Mouse (Mus musculus): Measurements from ENCODE around the gene Cib1. TPM values are rescaled to one million over a fixed set of nuclear protein-coding genes. Genes with fewer than 3 reads are reported as not detected.

Gene Cib1
- polyA plus RNA-seq, 1 experiment from 2014 or later = 114 TPM

- H3K36me3 ChIP-seq (ENCODE audit: control insufficient read depth, insufficient read depth, low read length) = peaks cover 32% of the 10 kb centered on the region
- 87% methylated on average over 4 of the region's 4 CpGs for WGBS
- no peak overlapping the region for H3K4me3 ChIP-seq (ENCODE audit: low read depth, low read length)
- H3K9me3 ChIP-seq (ENCODE audit: control insufficient read depth, low read length) = no peaks in the 10 kb centered on the region
- no peak overlapping the region for H3K4me2 ChIP-seq
- H3K27me3 ChIP-seq (replicated peaks; ENCODE audit: control insufficient read depth, insufficient read depth, low read length) = no peaks in the 10 kb centered on the region
- no peak overlapping the region for H3K27ac ChIP-seq (ENCODE audit: low read depth, low read length)
- no peak overlapping the region for H3K9ac ChIP-seq (ENCODE audit: low read depth, low read length)
- ATAC-seq (replicated peaks; ENCODE audit: low FRiP score) (no peak), DNase-seq (ENCODE audit: low spot score) (no peak)
- no peaks in the 10 kb centered on the region for H3K4me1 ChIP-seq (replicated peaks; ENCODE audit: control insufficient read depth, insufficient read depth, low read length)
These were observed 11.3 kb downstream of the Cib1 start for GRCm38 (mm10) chr7:80221179-80221750.

GRCm38 (mm10) chr7:80220237-80220797 is 12.3 kb downstream of the Cib1 start:
- no peak for ATAC-seq (replicated peaks; ENCODE audit: low FRiP score)
- no peaks in the 10 kb centered on the region for H3K9me3 ChIP-seq (ENCODE audit: control insufficient read depth, low read length)
- H3K4me2 ChIP-seq = no peak overlapping the region
- H3K9ac ChIP-seq (ENCODE audit: low read depth, low read length) = no peak overlapping the region
- H3K4me1 ChIP-seq (replicated peaks; ENCODE audit: control insufficient read depth, insufficient read depth, low read length) = no peaks in the 10 kb centered on the region
- peaks cover 36% of the 10 kb centered on the region for H3K36me3 ChIP-seq (ENCODE audit: control insufficient read depth, insufficient read depth, low read length)
- no peak overlapping the region for H3K4me3 ChIP-seq (ENCODE audit: low read depth, low read length)
- H3K27ac ChIP-seq (ENCODE audit: low read depth, low read length) = no peak overlapping the region
- 91% methylated on average over 9 of the region's 9 CpGs for WGBS
- no peak for DNase-seq (ENCODE audit: low spot score)
- no peaks in the 10 kb centered on the region for H3K27me3 ChIP-seq (replicated peaks; ENCODE audit: control insufficient read depth, insufficient read depth, low read length)

GRCm38 (mm10) chr7:80218666-80219065 is 13.9 kb downstream of the Cib1 start:
- peaks cover 31% of the 10 kb centered on the region for H3K36me3 ChIP-seq (ENCODE audit: control insufficient read depth, insufficient read depth, low read length)
- H3K27me3 ChIP-seq (replicated peaks; ENCODE audit: control insufficient read depth, insufficient read depth, low read length) = no peaks in the 10 kb centered on the region
- no peak for DNase-seq (ENCODE audit: low spot score)
- H3K4me3 ChIP-seq (ENCODE audit: low read depth, low read length) = no peak overlapping the region
- H3K9ac ChIP-seq (ENCODE audit: low read depth, low read length) = no peak overlapping the region
- no peak for ATAC-seq (replicated peaks; ENCODE audit: low FRiP score)
- H3K4me2 ChIP-seq = no peak overlapping the region
- WGBS = 86% methylated on average over 9 of the region's 9 CpGs
- no peak overlapping the region for H3K27ac ChIP-seq (ENCODE audit: low read depth, low read length)
- no peaks in the 10 kb centered on the region for H3K9me3 ChIP-seq (ENCODE audit: control insufficient read depth, low read length)
- no peaks in the 10 kb centered on the region for H3K4me1 ChIP-seq (replicated peaks; ENCODE audit: control insufficient read depth, insufficient read depth, low read length)

- DNase-seq (ENCODE audit: low spot score) = no peak
- Histone ChIP-seq H3K27me3 (replicated peaks; ENCODE audit: control insufficient read depth, insufficient read depth, low read length) (no peaks in the 10 kb centered on the region), H3K27ac (ENCODE audit: low read depth, low read length) (0 out of 2 replicates have a peak overlapping the region, but pooled peaks have one; percentile 8), H3K4me3 (ENCODE audit: low read depth, low read length) (no peak overlapping the region), H3K4me2 (no peak overlapping the region), H3K9ac (ENCODE audit: low read depth, low read length) (no peak overlapping the region), H3K4me1 (replicated peaks; ENCODE audit: control insufficient read depth, insufficient read depth, low read length) (no peaks in the 10 kb centered on the region; the same call in 1 of the 2 replicates), H3K9me3 (ENCODE audit: control insufficient read depth, low read length) (no peaks in the 10 kb centered on the region), H3K36me3 (ENCODE audit: control insufficient read depth, insufficient read depth, low read length) (peaks cover 33% of the 10 kb centered on the region)
- 86% methylated on average over 8 of the region's 8 CpGs for WGBS
- no peak for ATAC-seq (replicated peaks; ENCODE audit: low FRiP score)
These were observed 16.0 kb downstream of the Cib1 start for GRCm38 (mm10) chr7:80216566-80216965.

- 35% methylated on average over 4 of the region's 4 CpGs for WGBS
- no peaks in the 10 kb centered on the region for H3K27me3 ChIP-seq (replicated peaks; ENCODE audit: control insufficient read depth, insufficient read depth, low read length)
- peak; percentile 67 for ATAC-seq (replicated peaks; ENCODE audit: low FRiP score)
- H3K4me1 ChIP-seq (replicated peaks; ENCODE audit: control insufficient read depth, insufficient read depth, low read length) = peaks cover 7% of the 10 kb centered on the region
- H3K36me3 ChIP-seq (ENCODE audit: control insufficient read depth, insufficient read depth, low read length) = peaks cover 32% of the 10 kb centered on the region
- H3K4me2 ChIP-seq = no peak overlapping the region
- H3K9ac ChIP-seq (ENCODE audit: low read depth, low read length) = no peak overlapping the region
- H3K4me3 ChIP-seq (ENCODE audit: low read depth, low read length) = no peak overlapping the region
- peak; percentile 75 for DNase-seq (ENCODE audit: low spot score)
- H3K9me3 ChIP-seq (ENCODE audit: control insufficient read depth, low read length) = no peaks in the 10 kb centered on the region
- H3K27ac ChIP-seq (ENCODE audit: low read depth, low read length) = no peak overlapping the region
These were observed 17.2 kb downstream of the Cib1 start for GRCm38 (mm10) chr7:80215398-80215797.

- H3K4me2 ChIP-seq = no peak overlapping the region
- peaks cover 16% of the 10 kb centered on the region for H3K4me1 ChIP-seq (replicated peaks; ENCODE audit: control insufficient read depth, insufficient read depth, low read length)
- no peak for DNase-seq (ENCODE audit: low spot score)
- H3K27ac ChIP-seq (ENCODE audit: low read depth, low read length) = no peak overlapping the region
- no peak overlapping the region for H3K9ac ChIP-seq (ENCODE audit: low read depth, low read length)
- WGBS = 84% methylated on average over 8 of the region's 8 CpGs
- no peaks in the 10 kb centered on the region for H3K9me3 ChIP-seq (ENCODE audit: control insufficient read depth, low read length)
- H3K27me3 ChIP-seq (replicated peaks; ENCODE audit: control insufficient read depth, insufficient read depth, low read length) = no peaks in the 10 kb centered on the region
- no peak overlapping the region for H3K4me3 ChIP-seq (ENCODE audit: low read depth, low read length)
- peaks cover 30% of the 10 kb centered on the region for H3K36me3 ChIP-seq (ENCODE audit: control insufficient read depth, insufficient read depth, low read length)
- ATAC-seq (replicated peaks; ENCODE audit: low FRiP score) = no peak
These were observed 18.2 kb downstream of the Cib1 start for GRCm38 (mm10) chr7:80214459-80214858.

- peaks cover 24% of the 10 kb centered on the region for H3K4me1 ChIP-seq (replicated peaks; ENCODE audit: control insufficient read depth, insufficient read depth, low read length)
- no peak overlapping the region for H3K4me2 ChIP-seq
- H3K9ac ChIP-seq (ENCODE audit: low read depth, low read length) = no peak overlapping the region
- H3K27me3 ChIP-seq (replicated peaks; ENCODE audit: control insufficient read depth, insufficient read depth, low read length) = no peaks in the 10 kb centered on the region
- H3K27ac ChIP-seq (ENCODE audit: low read depth, low read length) = no peak overlapping the region
- ATAC-seq (replicated peaks; ENCODE audit: low FRiP score) (no peak), DNase-seq (ENCODE audit: low spot score) (no peak)
- no peaks in the 10 kb centered on the region for H3K9me3 ChIP-seq (ENCODE audit: control insufficient read depth, low read length)
- H3K36me3 ChIP-seq (ENCODE audit: control insufficient read depth, insufficient read depth, low read length) = peaks cover 24% of the 10 kb centered on the region
- H3K4me3 ChIP-seq (ENCODE audit: low read depth, low read length) = no peak overlapping the region
- 91% methylated on average over 7 of the region's 7 CpGs for WGBS
These were observed 19.0 kb downstream of the Cib1 start for GRCm38 (mm10) chr7:80213604-80214003.

- Histone ChIP-seq H3K4me1 (replicated peaks; ENCODE audit: control insufficient read depth, insufficient read depth, low read length) (peaks cover 50% of the 10 kb centered on the region), H3K27me3 (replicated peaks; ENCODE audit: control insufficient read depth, insufficient read depth, low read length) (no peaks in the 10 kb centered on the region), H3K9ac (ENCODE audit: low read depth, low read length) (peak overlapping the region; percentile 15; the same call in 1 of the 2 replicates), H3K4me2 (no peak overlapping the region; the same call in 1 of the 2 replicates), H3K27ac (ENCODE audit: low read depth, low read length) (0 out of 2 replicates have a peak overlapping the region, but pooled peaks have one; percentile 28), H3K4me3 (ENCODE audit: low read depth, low read length) (no peak overlapping the region), H3K9me3 (ENCODE audit: control insufficient read depth, low read length) (no peaks in the 10 kb centered on the region), H3K36me3 (ENCODE audit: control insufficient read depth, insufficient read depth, low read length) (peaks cover 15% of the 10 kb centered on the region)
- no peak for DNase-seq (ENCODE audit: low spot score)
- ATAC-seq (replicated peaks; ENCODE audit: low FRiP score) = no peak
- WGBS = 88% methylated on average over 4 of the region's 4 CpGs
These were observed 21.6 kb downstream of the Cib1 start for GRCm38 (mm10) chr7:80210982-80211381.

- H3K27ac ChIP-seq (ENCODE audit: low read depth, low read length) = peak overlapping the region; percentile 97
- no peak for ATAC-seq (replicated peaks; ENCODE audit: low FRiP score)
- peaks cover 8% of the 10 kb centered on the region for H3K36me3 ChIP-seq (ENCODE audit: control insufficient read depth, insufficient read depth, low read length)
- no peaks in the 10 kb centered on the region for H3K9me3 ChIP-seq (ENCODE audit: control insufficient read depth, low read length)
- H3K4me3 ChIP-seq (ENCODE audit: low read depth, low read length) = peak overlapping the region; percentile 17
- no peak for DNase-seq (ENCODE audit: low spot score)
- WGBS = 46% methylated on average over 6 of the region's 6 CpGs
- H3K4me1 ChIP-seq (replicated peaks; ENCODE audit: control insufficient read depth, insufficient read depth, low read length) = peaks cover 62% of the 10 kb centered on the region
- peak overlapping the region; percentile 63 for H3K9ac ChIP-seq (ENCODE audit: low read depth, low read length)
- H3K4me2 ChIP-seq = peak overlapping the region; percentile 66
- no peaks in the 10 kb centered on the region for H3K27me3 ChIP-seq (replicated peaks; ENCODE audit: control insufficient read depth, insufficient read depth, low read length)
These were observed 22.9 kb downstream of the Cib1 start for GRCm38 (mm10) chr7:80209669-80210068.
